Mouse (Mus musculus): ENCODE measurements around the gene Anks1b. TPM values are rescaled to one million over a fixed set of nuclear protein-coding genes. Genes with fewer than 3 reads are reported as not detected.
A peak's percentile ranks its signal among the peaks of the same experiment; 100 is the strongest.

Anks1b gene
- total RNA-seq, 2 experiments from 2014 or later: not detected

GRCm38 (mm10) chr10:90771471-90772226, 898.3 kb downstream of the Anks1b start:
- ATAC-seq (replicated peaks; ENCODE audit: poor library complexity, severe bottlenecking): no peak

GRCm38 (mm10) chr10:90779561-90780400, 906.5 kb downstream of the Anks1b start:
- ATAC-seq (replicated peaks; ENCODE audit: poor library complexity, severe bottlenecking): no peak

- no peak for ATAC-seq (replicated peaks; ENCODE audit: poor library complexity, severe bottlenecking)
Measured at GRCm38 (mm10) chr10:90784981-90785650, 911.8 kb downstream of the Anks1b start.

GRCm38 (mm10) chr10:90785680-90786079, 912.4 kb downstream of the Anks1b start:
- no peak for ATAC-seq (replicated peaks; ENCODE audit: poor library complexity, severe bottlenecking)

GRCm38 (mm10) chr10:90803112-90803511, 929.8 kb downstream of the Anks1b start:
- no peak for ATAC-seq (replicated peaks; ENCODE audit: poor library complexity, severe bottlenecking)

- no peak for ATAC-seq (replicated peaks; ENCODE audit: poor library complexity, severe bottlenecking)
Measured at GRCm38 (mm10) chr10:90804602-90805095, 931.3 kb downstream of the Anks1b start.

GRCm38 (mm10) chr10:90808616-90809310, 935.5 kb downstream of the Anks1b start:
- no peak for ATAC-seq (replicated peaks; ENCODE audit: poor library complexity, severe bottlenecking)

GRCm38 (mm10) chr10:90809911-90810590, 936.7 kb downstream of the Anks1b start:
- ATAC-seq (replicated peaks; ENCODE audit: poor library complexity, severe bottlenecking): no peak

- ATAC-seq (replicated peaks; ENCODE audit: poor library complexity, severe bottlenecking): no peak
Measured at GRCm38 (mm10) chr10:90811446-90811845, 938.1 kb downstream of the Anks1b start.

- ATAC-seq (replicated peaks; ENCODE audit: poor library complexity, severe bottlenecking): no peak
Measured at GRCm38 (mm10) chr10:90813326-90813725, 940.0 kb downstream of the Anks1b start.

- ATAC-seq (replicated peaks; ENCODE audit: poor library complexity, severe bottlenecking): no peak
Measured at GRCm38 (mm10) chr10:90814412-90814811, 941.1 kb downstream of the Anks1b start.

- no peak for ATAC-seq (replicated peaks; ENCODE audit: poor library complexity, severe bottlenecking)
Measured at GRCm38 (mm10) chr10:90818246-90818937, 945.1 kb downstream of the Anks1b start.

GRCm38 (mm10) chr10:90823438-90823837, 950.1 kb downstream of the Anks1b start:
- no peak for ATAC-seq (replicated peaks; ENCODE audit: poor library complexity, severe bottlenecking)

- no peak for ATAC-seq (replicated peaks; ENCODE audit: poor library complexity, severe bottlenecking)
Measured at GRCm38 (mm10) chr10:90824692-90825091, 951.4 kb downstream of the Anks1b start.

GRCm38 (mm10) chr10:90826939-90827338, 953.6 kb downstream of the Anks1b start:
- no peak for ATAC-seq (replicated peaks; ENCODE audit: poor library complexity, severe bottlenecking)

- ATAC-seq (replicated peaks; ENCODE audit: poor library complexity, severe bottlenecking): peak; percentile 58
Measured at GRCm38 (mm10) chr10:90828581-90829393, 955.5 kb downstream of the Anks1b start.

- ATAC-seq (replicated peaks; ENCODE audit: poor library complexity, severe bottlenecking): peak; percentile 63
Measured at GRCm38 (mm10) chr10:90829394-90830267, 956.3 kb downstream of the Anks1b start.

Data from granulocyte monocyte progenitor cell, adult 5-6 weeks (primary cell).